Mouse (Mus musculus): ENCODE results near the gene Maff.
A peak's percentile ranks its signal among the peaks of the same experiment; 100 is the strongest.

Gene Maff

DNA sequence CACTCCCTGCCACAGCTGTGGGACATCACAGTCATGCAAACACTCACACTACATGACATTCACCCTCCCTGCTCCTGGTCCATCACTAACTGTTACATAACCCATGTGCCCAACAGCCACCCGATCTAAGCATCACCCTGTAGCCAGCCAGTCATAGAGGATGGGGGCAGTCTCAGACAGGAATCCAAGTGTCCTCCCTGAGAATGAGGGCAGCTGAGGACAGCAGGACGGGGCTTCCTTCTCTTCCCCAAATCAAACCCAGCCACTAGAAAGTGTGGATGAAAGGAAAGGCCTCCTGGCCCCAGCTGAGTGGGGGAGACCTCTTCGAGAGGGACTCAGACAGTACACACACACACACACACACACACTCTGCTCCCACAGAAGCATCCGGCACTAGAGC, 48.4 kb downstream of the Maff start:
- no peak for DNase-seq (ENCODE audit: low spot score in 2 of 2)

DNA sequence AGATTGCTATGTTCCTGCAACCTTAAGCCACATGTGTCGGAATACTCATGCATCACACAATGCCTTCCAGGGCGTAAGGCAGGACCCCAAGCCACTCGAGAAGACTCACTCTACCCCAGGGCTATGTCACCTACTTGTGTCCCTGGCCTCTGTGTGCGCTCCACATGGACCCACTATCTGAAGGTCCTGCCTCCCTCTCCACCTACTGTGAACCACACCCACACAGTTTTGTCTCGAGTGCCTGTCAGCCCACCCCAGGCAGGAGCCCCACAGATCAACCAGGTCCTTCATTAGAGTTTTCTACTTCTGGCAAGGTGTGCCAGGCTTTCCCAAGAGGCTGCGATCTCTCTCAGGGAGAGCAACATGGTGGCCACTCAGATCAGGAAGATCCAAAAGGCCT, 48.9 kb downstream of the Maff start:
- no peak for DNase-seq (ENCODE audit: low spot score in 2 of 2)

DNA sequence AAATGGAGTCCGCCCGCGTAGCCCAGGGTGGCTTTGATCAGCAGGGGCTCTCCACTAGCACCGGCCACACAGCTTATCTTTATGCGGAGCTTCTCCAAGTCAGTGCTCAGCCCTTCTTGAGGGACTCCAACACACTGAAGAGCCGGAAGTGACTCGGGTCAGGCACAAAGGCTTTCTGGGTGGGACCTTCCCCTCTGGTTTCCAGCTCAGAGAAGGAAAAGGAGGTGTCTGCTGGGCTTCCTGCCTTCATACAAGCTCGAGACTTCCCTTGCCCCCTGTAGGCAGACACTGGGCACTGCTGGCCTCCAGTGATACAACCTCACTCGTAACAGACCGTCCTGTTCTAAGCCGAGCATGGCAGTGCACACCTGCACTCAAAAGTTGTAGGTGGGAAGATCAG, 50.3 kb downstream of the Maff start:
- DNase-seq (ENCODE audit: low spot score in 2 of 2): no peak

DNA sequence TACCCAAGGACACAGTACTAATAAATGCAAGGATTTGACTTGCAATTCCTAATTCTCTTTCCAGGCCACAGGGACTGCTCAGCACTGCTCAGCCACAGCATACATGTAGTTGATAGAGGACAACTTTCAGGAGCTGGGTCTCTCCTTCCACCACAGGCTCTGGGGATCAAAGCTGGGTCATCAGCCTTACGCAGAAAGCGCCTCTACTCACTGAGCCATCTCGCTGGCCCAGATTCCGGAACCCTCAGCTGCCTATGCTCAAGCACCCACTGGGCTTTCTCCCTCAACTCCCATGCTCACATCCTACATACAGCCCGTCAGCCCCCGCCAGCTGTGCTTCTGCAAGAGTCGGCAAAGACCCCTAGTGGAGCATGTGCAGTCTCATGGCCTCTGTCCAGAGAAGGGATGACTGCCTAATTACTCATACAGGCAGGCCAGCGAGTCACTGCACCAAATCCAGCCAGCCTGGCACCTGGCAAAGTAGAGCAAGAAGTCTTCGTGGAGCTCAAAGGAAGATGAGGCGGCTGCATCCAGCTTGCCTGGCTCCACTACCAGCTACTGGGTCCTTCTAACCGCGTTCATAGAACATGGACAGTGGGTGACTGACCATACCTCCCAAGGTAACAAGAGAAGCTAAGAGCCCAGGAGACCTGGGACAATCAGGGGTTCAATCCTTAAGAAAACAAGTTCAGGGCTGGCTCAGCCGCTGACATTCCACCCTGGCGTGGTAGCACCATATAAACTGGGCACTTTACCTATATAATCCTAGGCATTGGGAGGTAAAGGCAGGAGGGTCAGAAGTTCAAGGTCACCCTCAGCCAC, 53.0 kb downstream of the Maff start:
- no peak for DNase-seq (ENCODE audit: low spot score in 2 of 2)

DNA sequence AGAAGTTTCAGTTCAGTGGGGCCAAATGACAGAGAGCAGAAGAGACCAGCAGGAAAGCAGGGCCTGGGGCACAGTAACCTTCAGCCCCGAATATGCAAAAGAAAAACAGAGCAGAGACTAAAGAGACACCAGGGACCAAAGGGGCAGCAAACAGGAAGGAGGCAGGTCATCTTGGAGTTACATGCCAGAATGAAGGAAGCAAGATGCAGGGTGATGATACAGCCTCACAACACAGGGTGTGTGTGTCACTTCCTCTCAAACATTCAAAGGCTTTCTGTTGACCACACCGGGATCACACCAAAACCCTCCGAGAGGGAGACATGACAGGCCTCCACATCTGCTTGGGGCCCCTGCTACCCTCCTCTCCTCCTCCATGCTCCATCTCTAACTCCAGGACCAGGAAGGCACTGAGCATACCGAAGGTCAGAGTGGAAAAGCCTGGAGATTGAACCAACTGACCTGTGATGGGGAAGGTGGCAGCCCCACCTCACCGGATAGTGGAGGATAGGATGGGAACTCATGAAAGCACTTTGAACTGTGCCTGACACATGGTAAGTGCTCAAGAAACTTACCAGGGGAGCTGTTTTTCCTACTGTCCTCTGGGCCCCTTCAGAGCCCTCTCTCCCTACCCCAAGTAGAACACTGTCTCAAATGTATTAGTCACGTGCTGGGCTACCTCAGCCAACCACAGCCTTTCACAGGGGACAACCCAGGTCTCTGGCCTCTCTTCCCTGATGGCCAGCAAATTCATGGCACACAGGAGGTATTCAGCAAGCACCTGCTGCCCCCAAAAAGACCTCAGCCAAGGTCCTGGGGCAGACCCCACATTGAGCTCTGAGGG, 53.9 kb downstream of the Maff start:
- DNase-seq (ENCODE audit: low spot score in 2 of 2): no peak

DNA sequence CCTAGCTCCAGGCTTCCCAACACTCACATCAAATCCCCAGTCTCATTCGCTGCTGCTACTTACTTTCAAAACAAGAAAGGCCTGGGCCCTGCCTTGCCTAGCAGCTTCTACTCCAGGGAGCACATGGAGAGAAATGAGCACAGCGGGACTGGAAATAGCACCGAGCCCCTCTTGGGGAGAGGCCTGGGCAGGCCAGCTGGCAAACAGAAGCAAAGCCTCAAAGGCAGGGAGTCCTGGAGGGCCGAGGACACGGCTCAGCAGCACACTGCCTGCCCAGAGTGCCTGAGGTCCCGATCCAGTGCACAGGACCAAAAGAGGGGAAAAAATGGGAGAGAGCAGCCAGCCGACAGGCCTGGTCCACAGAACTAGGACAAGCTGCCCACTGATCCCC, 54.5 kb downstream of the Maff start:
- DNase-seq (ENCODE audit: low spot score in 2 of 2): no peak

DNA sequence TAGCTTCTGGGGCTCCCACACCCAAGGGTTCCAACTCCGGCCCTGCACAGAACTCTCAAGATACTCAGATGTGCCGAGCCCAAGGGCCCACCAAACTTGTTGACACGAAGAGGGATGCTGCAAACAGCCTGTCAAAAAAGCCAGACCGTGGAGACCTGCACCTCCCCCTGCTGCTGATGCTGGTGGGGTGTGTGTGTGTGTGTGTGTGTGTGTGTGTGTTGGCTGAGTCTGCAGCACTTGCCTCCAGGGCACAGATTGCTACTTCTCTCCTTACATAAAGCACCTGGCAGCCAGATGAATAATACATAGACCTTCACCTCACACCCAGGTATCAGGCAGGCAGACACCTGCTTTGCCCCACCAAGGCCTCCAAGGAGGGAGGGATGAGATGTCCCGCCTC, 55.8 kb downstream of the Maff start:
- no peak for DNase-seq (ENCODE audit: low spot score in 2 of 2)

DNA sequence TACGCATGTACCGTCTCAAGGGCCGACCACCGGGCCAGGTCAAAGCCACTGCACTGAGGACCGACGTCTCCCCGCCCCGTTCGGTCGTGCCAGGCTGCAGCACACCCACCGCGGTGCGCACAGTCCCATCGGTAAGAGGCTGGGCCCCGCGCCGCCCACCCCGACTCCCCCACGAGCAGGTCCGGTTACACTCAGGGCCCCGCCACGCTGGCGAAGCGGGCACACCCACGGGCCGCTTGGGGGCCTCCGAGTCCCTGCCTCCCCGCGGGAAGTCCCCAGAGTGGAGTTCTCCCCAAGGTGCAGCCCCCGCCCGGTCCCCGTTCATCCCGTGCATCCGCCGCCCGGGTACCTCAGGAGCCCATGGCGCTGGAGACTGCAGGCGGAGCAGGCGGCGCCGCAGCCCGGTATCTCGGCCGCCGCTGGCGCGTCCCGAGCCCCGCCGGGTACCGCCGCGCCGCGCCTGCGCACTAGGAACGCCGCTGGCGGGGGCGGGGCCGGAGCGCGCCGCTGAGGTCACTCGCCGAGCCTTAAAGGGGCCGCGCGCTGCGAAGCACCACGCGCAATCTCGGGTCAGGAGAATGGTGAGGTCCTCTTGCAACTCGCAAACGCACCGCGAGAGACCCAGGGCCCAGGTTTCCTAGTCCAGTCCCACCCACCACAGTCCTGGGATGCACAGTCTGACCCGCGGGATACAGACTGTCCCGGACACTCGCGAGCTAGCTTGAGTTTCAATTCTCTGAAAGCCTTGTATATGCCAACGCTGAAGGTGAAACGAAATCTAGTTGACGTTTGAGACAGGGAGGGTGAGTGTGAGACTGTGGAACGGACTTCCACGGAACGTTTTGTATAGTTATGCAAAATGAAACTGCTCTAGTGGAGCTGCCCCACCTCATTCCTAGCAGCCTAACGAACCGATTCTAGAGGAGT, 56.7 kb downstream of the Maff start, which contains the start of gene Tmem184b:
Gene Tmem184b (minus strand): TSS at position 734 of the 927 bp plus-strand sequence.
- peak; percentile 79 to 80 for DNase-seq (ENCODE audit: low spot score in 2 of 2)

DNA sequence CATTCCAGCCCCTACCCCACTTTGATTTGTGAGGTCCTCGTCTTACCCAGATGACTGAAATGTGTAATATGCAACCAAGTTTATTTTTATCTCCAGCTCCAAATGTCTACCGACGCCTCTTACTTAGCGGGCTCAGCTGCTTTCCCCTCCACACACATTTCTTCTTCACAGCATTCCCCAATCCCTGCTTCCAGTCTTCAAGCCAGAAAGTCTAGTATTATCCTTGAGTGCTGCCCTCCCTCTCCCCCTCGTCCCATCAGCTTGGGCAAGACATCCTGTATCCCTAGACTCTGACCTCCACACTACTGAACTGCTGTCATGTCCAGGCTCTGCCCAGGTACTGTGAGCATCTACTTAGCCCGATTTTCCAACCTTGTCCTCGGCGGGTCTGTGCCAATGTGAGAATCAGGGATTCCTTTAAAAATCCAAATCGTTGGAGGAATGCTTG, 57.4 kb downstream of the Maff start:
- DNase-seq (ENCODE audit: low spot score in 2 of 2): no peak

DNA sequence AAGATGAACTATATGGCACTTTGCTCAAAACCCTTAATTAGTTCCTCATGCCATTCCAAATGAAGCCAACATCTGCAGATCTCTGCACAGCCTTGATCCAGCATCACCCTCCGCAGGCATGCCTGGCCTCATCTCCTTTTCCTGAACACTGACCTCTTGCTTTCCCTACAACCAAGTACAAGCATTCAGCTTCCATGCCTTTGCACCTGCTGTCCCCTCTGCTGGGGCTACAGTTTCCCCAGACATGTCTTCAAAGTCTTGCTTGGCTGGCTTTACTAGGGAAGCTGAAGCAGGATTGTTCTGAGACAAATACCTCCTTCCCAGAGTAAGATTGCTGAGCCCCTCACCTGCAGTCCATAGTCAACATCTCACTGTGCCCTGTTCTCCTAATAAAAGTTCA, 57.9 kb downstream of the Maff start:
- no peak for DNase-seq (ENCODE audit: low spot score in 2 of 2)

DNA sequence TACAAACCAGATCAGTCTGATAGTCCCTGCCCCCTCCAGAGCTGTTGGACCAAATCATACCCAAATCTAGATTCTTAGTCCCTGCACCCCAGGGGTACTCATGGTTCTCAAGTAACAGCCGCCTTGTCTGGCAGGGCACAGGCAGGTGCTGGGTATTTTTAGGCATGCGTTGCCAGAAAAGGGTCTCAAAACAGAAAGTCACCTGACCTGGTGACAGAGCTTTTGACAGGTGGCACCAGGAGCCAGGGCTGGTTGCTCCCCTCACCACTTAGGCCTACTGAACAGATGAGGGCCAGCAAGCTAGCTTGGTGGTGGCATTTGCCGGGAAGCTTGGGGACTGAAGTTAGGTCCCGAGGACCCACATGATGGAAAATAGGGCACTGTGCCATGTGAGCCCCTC, 60.1 kb downstream of the Maff start:
- DNase-seq (ENCODE audit: low spot score in 2 of 2): no peak
